Mouse (Mus musculus) midbrain, embryonic 15.5 days (tissue): ENCODE data around the gene Cdiptos. TPM values are rescaled to one million over a fixed set of nuclear protein-coding genes. Genes with fewer than 3 reads are reported as not detected.

Experiments used
- ATAC-seq: fragments of 200-750 bp; cut with Nextera tagmentation; replicated peaks from 2 replicates; pipeline ENCODE4 v1.8.0; 2017; ENCODE audit warnings: moderate TSS enrichment
- H3K27ac ChIP-seq: fragments of 300-500 bp; sonication (generic); 2 replicates; pipeline ENCODE4 v1.5.1; 2015; ENCODE audit warnings: mild to moderate bottlenecking, inconsistent platforms
- H3K27me3 ChIP-seq: fragments of 300-500 bp; sonication (generic); replicated peaks from 2 replicates; pipeline ENCODE4 v1.6.1; 2015; ENCODE audit warnings: inconsistent platforms
- H3K36me3 ChIP-seq: fragments of 300-500 bp; sonication (generic); replicated peaks from 2 replicates; pipeline ENCODE4 v1.6.1; 2015; ENCODE audit warnings: inconsistent platforms
- H3K4me1 ChIP-seq: fragments of 300-500 bp; sonication (generic); 2 replicates; pipeline ENCODE4 v1.6.1; 2015; ENCODE audit warnings: inconsistent platforms
- H3K4me2 ChIP-seq: fragments of 300-500 bp; sonication (generic); 2 replicates; pipeline ENCODE4 v1.6.1; 2015; ENCODE audit warnings: inconsistent platforms, mild to moderate bottlenecking, moderate library complexity
- H3K4me3 ChIP-seq: fragments of 300-500 bp; sonication (generic); 2 replicates; pipeline ENCODE4 v1.5.1; 2015; ENCODE audit warnings: mild to moderate bottlenecking, inconsistent platforms
- H3K9ac ChIP-seq: fragments of 300-500 bp; sonication (generic); 2 replicates; pipeline ENCODE4 v1.6.1; 2015; ENCODE audit warnings: mild to moderate bottlenecking, inconsistent platforms
- H3K9me3 ChIP-seq: fragments of 300-500 bp; sonication (generic); 2 replicates; pipeline ENCODE4 v1.6.1; 2016; ENCODE audit warnings: inconsistent platforms
- WGBS: fragments of 180-500 bp; shearing (Covaris S2); methylation state at CpG from one replicate; pipeline ENCODE4 v1.1.7; 2015; ENCODE audit warnings: mixed read lengths; 5-methylcytosine and 5-hydroxymethylcytosine counted together
- polyA plus RNA-seq: library from polyadenylated mRNA; unstranded; fragments of >200 nt; fragmentation: Nextera tagmentation; extraction: Ambion mirVana; gene quantifications from 2 replicates; pipeline ENCODE4 v1.2.1, GENCODE M21; 2015

The Cdiptos gene
- 1.1 and 1.5 TPM in 2 replicates for polyA plus RNA-seq

- Histone ChIP-seq H3K36me3 (peaks cover 24% of the 10 kb centered on the region), H3K27ac (peak within 1 kb of the TSS; percentile 98), H3K27me3 (no peaks in the 10 kb centered on the region), H3K4me1 (peaks cover 17% of the 10 kb centered on the region), H3K9ac (peak within 1 kb of the TSS; percentile 95), H3K4me3 (peak within 1 kb of the TSS; percentile 90), H3K4me2 (peak within 1 kb of the TSS; percentile 82), H3K9me3 (no peaks in the 10 kb centered on the region)
- WGBS, result 0% methylated on average over 55 of the region's 55 CpGs
- peak; percentile 95 for ATAC-seq
These were observed at the start of gene Cdiptos for GRCm38 (mm10) chr7:126975950-126976866. Gene Cdiptos (minus strand): TSS chr7:126976098.

DNA sequence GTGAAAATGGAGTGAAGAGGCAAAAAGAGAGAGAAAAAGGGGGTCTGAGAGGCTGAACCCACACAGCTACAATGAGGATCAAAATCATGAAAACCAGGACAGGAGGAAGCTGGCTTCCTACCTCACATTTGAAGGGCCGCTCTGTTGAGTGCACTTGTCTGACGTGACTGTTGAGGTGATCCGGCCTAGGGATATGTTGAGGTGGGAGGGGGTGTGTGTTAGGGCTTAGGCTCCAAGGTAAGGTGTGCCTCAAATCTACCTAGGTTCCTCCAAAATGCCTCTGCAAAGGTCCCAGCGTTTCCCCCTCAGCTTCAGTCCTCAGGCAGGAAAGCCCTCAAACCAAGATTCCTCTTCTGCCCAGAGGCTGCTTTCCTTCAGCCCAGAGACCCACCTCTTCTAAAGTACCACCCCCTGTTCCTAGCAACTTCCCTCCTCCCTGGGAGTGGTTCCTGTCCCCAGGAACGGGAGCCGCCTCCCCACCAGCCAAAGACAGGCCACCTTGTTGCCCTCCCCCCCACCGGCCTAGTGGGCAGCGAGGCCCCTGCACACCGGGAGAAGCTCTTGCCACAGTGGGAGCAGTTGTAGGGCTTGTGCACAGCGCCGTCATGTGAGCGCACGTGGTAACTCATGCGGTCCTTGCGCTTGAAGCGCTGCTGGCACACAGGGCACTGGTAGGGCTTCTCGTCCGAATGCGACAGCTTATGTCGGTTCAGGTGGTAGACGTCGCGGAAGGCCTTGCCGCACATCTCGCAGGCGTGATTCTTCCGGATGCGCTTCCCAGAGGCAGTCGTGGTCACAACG, 49.1 kb upstream of the Cdiptos start:
- under 1% methylated on average over 30 of the region's 30 CpGs for WGBS
- H3K27ac ChIP-seq, result peak overlapping the region; percentile 99
- H3K4me1 ChIP-seq, result peaks cover 62% of the 10 kb centered on the region
- no peaks in the 10 kb centered on the region for H3K27me3 ChIP-seq
- H3K4me2 ChIP-seq, result peak overlapping the region; percentile 87
- peak; percentile 44 for ATAC-seq
- H3K36me3 ChIP-seq, result peaks cover 6% of the 10 kb centered on the region
- H3K9ac ChIP-seq, result peak overlapping the region; percentile 95
- peak overlapping the region; percentile 81 for H3K4me3 ChIP-seq
- no peaks in the 10 kb centered on the region for H3K9me3 ChIP-seq

DNA sequence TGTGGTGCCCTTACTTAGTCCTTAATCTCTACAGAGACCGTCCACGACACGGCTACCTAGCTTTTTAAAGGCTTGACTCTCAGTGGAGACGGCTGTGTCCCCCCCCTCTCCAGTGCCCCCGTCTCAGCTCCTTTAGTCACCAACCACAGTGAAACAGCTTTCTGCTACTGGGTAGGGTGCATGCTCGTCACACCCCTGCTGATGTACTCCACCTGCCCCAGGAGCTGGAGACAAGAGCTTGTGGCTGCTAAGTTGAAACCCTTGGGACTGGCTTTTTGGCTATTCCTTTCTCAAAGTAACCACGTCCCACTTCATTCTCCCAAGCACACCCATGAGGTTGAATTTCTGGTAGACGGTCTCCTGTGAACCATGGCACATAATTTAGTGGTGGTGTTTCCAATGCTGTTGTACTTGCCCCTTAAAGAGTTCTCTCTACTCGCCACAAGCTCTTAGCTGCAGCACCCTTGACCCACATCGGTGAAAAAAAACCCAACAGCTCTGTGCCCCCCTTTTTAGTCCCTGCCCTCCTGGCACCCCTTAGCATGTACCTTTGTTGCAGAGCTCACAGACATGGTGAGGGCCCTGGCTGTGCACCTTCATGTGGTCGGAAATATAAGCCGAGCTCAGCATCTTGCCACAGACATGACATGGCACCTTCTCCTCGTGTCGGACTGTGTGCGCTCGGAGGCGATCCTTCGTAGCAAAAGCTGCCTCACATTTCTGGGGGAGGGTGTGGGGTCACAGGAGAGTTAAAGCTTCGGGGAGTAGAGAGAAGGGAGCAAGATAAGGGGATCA, 48.2 kb upstream of the Cdiptos start:
- peak overlapping the region; percentile 95 for H3K9ac ChIP-seq
- H3K4me1 ChIP-seq, result peaks cover 71% of the 10 kb centered on the region
- 15% methylated on average over 19 of the region's 19 CpGs for WGBS

GRCm38 (mm10) chr7:127023272-127023691, 47.4 kb upstream of the Cdiptos start:
- peaks cover 76% of the 10 kb centered on the region for H3K4me1 ChIP-seq
- H3K4me3 ChIP-seq, result peak overlapping the region; percentile 81
- peak overlapping the region; percentile 95 for H3K9ac ChIP-seq
- H3K27ac ChIP-seq, result peak overlapping the region; percentile 99
- no peaks in the 10 kb centered on the region for H3K27me3 ChIP-seq
- WGBS, result 66% methylated on average over 13 of the region's 13 CpGs
- H3K4me2 ChIP-seq, result peak overlapping the region; percentile 87
- no peaks in the 10 kb centered on the region for H3K9me3 ChIP-seq
- H3K36me3 ChIP-seq, result peaks cover 6% of the 10 kb centered on the region
- ATAC-seq, result no peak

More for the DNA sequence above, 48.2 kb upstream of the Cdiptos start:
- ATAC-seq, result no peak
- peaks cover 6% of the 10 kb centered on the region for H3K36me3 ChIP-seq
- no peaks in the 10 kb centered on the region for H3K27me3 ChIP-seq
- peak overlapping the region; percentile 99 for H3K27ac ChIP-seq
- no peaks in the 10 kb centered on the region for H3K9me3 ChIP-seq
- H3K4me2 ChIP-seq, result peak overlapping the region; percentile 87
- peak overlapping the region; percentile 81 for H3K4me3 ChIP-seq

GRCm38 (mm10) chr7:127022528-127023271, 46.8 kb upstream of the Cdiptos start:
- Histone ChIP-seq H3K27ac (peak overlapping the region; percentile 99), H3K4me3 (no peak overlapping the region), H3K36me3 (peaks cover 6% of the 10 kb centered on the region), H3K4me2 (peak overlapping the region; percentile 87), H3K27me3 (no peaks in the 10 kb centered on the region), H3K4me1 (peaks cover 76% of the 10 kb centered on the region), H3K9ac (peak overlapping the region; percentile 12; the same call in 1 of the 2 replicates), H3K9me3 (no peaks in the 10 kb centered on the region)
- WGBS, result 85% methylated on average over 7 of the region's 7 CpGs
- ATAC-seq, result no peak

DNA sequence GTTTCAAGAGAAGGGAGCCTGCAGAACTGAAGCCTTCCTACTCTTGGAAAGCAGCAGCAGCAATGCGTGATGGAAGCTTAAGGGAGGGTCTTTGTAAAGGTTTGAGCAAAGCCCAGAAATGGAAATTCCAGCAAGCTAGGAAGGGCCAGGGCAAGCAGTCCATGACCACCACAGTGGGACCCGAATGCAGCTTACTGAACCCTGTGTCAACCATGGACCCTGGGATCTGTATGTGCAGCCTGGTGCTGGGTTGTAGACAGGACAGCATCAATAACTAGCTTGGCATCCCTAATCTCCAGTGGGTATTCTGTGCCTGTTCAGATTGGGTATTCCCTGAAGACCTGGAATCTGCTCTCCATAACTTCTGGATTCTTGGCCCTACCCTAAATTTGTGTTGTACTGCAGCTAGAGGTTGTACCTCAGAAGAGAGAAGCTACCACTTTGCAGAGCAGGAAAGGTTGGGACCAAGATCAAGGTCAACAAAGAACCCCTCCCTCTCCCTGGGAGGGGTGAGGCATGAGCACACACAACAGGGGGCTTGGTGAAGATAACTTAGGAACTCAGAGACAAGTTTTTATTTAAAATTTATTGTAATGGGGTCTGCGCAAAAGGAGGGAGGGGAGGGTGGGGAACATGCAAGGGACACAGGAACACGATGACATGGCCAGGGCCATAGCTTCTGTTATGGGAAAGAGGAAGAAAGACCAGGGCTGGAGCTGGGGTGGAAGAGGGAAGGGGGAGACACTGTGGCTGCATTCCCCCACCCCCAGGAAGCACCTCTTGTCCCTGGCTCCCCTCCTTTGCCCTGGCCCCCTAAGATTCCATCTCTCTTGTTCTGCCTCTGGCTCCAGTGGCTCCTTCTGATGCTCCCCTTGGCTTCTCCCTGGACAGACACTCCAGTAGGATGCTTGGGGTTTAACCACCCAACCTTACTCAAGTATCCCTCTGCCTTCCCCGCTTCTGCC, 45.9 kb upstream of the Cdiptos start:
- ATAC-seq, result no peak
- 25% methylated on average over 4 of the region's 5 CpGs for WGBS

GRCm38 (mm10) chr7:127020901-127021562, 45.1 kb upstream of the Cdiptos start, which contains the start of the genes Gm42742 and Prrt2:
Gene Gm42742 (minus strand): TSS chr7:127021097.
Gene Prrt2 (minus strand): TSS chr7:127021211.
- Histone ChIP-seq H3K27me3 (no peaks in the 10 kb centered on the region), H3K27ac (peak within 1 kb of the TSS; percentile 83), H3K4me3 (peak within 1 kb of the TSS; percentile 49), H3K36me3 (peaks cover 6% of the 10 kb centered on the region), H3K4me2 (peak within 1 kb of the TSS; percentile 64), H3K9me3 (no peaks in the 10 kb centered on the region), H3K4me1 (peaks cover 82% of the 10 kb centered on the region), H3K9ac (peak within 1 kb of the TSS; percentile 60)
- peak; percentile 12 for ATAC-seq
- WGBS, result under 1% methylated on average over 36 of the region's 37 CpGs

More for the DNA sequence above, 45.9 kb upstream of the Cdiptos start:
- peaks cover 79% of the 10 kb centered on the region for H3K4me1 ChIP-seq
- peak overlapping the region; percentile 49 for H3K4me3 ChIP-seq
- peak overlapping the region; percentile 64 for H3K4me2 ChIP-seq
- H3K36me3 ChIP-seq, result peaks cover 6% of the 10 kb centered on the region
- H3K27ac ChIP-seq, result peak overlapping the region; percentile 83
- no peaks in the 10 kb centered on the region for H3K9me3 ChIP-seq
- peak overlapping the region; percentile 60 for H3K9ac ChIP-seq
- H3K27me3 ChIP-seq, result no peaks in the 10 kb centered on the region

- no peak for ATAC-seq
- H3K9me3 ChIP-seq, result no peaks in the 10 kb centered on the region
- H3K4me1 ChIP-seq, result peaks cover 87% of the 10 kb centered on the region
- H3K4me2 ChIP-seq, result peak overlapping the region; percentile 64
- no peaks in the 10 kb centered on the region for H3K27me3 ChIP-seq
- H3K4me3 ChIP-seq, result peak overlapping the region; percentile 49
- H3K36me3 ChIP-seq, result peaks cover 8% of the 10 kb centered on the region
- 24% methylated on average over 5 of the region's 5 CpGs for WGBS
- peak overlapping the region; percentile 83 for H3K27ac ChIP-seq
- H3K9ac ChIP-seq, result peak overlapping the region; percentile 60
These were observed 44.6 kb upstream of the Cdiptos start for GRCm38 (mm10) chr7:127020491-127020890.

DNA sequence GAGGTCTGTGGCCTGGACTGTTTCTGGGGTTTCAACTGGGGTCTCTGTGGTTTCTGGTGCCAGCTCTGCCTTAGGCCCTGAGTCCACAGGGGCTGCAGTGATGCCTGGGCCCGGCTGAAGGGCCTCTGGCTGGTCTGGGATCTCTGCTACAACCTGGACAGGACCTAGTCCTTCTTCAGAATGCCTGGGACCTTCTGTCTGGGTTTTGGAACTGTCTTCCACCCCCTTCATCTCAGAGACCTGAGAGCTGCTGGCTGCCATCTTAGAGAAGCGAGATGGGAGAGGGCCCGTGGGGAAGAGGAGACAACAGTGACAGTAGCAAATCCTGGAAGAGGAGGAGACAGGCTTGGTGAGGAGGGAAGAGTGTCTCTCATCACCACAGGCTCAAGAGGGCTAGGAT, 44.1 kb upstream of the Cdiptos start:
- H3K9ac ChIP-seq, result peak overlapping the region; percentile 60; the same call in 1 of the 2 replicates
- 58% methylated on average over 3 of the region's 3 CpGs for WGBS

More for the DNA sequence above, 44.1 kb upstream of the Cdiptos start:
- Histone ChIP-seq H3K27ac (peak overlapping the region; percentile 83), H3K9me3 (no peaks in the 10 kb centered on the region), H3K36me3 (peaks cover 11% of the 10 kb centered on the region), H3K4me3 (peak overlapping the region; percentile 49), H3K4me1 (peaks cover 91% of the 10 kb centered on the region), H3K4me2 (peak overlapping the region; percentile 64), H3K27me3 (no peaks in the 10 kb centered on the region)
- no peak for ATAC-seq
